Mouse (Mus musculus) midbrain, postnatal 0 days (tissue): ENCODE results near the gene Mrps26. TPM values are rescaled to one million over a fixed set of nuclear protein-coding genes. Genes with fewer than 3 reads are reported as not detected.

ENCODE experiments used
- ATAC-seq: fragments of 200-750 bp; cut with Nextera tagmentation; 2 replicates; pipeline ENCODE4 v1.8.0; 2017; ENCODE audit warnings: moderate number of reproducible peaks, mild to moderate bottlenecking, moderate TSS enrichment, moderate library complexity; ENCODE audit not compliant: low FRiP score
- DNase-seq: peaks from one replicate; pipeline ENCODE4 v3.0.0-alpha.2; 2015; ENCODE audit warnings: low spot score
- H3K27ac ChIP-seq: fragments of 300-500 bp; sonication (generic); 2 replicates; pipeline ENCODE4 v1.5.1; 2014; ENCODE audit warnings: low read depth, mild to moderate bottlenecking, low read length, mixed read lengths
- H3K27me3 ChIP-seq: fragments of 300-500 bp; sonication (generic); 2 replicates; pipeline ENCODE4 v1.6.1; 2014; ENCODE audit warnings: low read length, control low read depth, mixed read lengths; ENCODE audit not compliant: insufficient read depth
- H3K36me3 ChIP-seq: fragments of 300-500 bp; sonication (generic); 2 replicates; pipeline ENCODE4 v1.6.1; 2014; ENCODE audit warnings: low read length, control low read depth, mixed read lengths; ENCODE audit not compliant: insufficient read depth
- H3K4me1 ChIP-seq: fragments of 300-500 bp; sonication (generic); 2 replicates; pipeline ENCODE4 v1.6.1; 2014; ENCODE audit warnings: mild to moderate bottlenecking, control low read depth, antibody characterized with exemption, low read length, mixed read lengths; ENCODE audit not compliant: insufficient read depth
- H3K4me2 ChIP-seq: fragments of 300-500 bp; sonication (generic); 2 replicates; pipeline ENCODE4 v1.6.1; 2014; ENCODE audit warnings: low read depth, mild to moderate bottlenecking, low read length, mixed read lengths; ENCODE audit not compliant: poor library complexity, severe bottlenecking
- H3K4me3 ChIP-seq: fragments of 300-500 bp; sonication (generic); 2 replicates; pipeline ENCODE4 v1.5.1; 2014; ENCODE audit warnings: low read depth, mild to moderate bottlenecking, low read length, moderate library complexity
- H3K9ac ChIP-seq: fragments of 300-500 bp; sonication (generic); replicated peaks from 2 replicates; pipeline ENCODE4 v1.6.1; 2014; ENCODE audit warnings: mild to moderate bottlenecking, low read length, moderate library complexity, mixed read lengths; ENCODE audit not compliant: poor library complexity, severe bottlenecking
- H3K9me3 ChIP-seq: fragments of 300-500 bp; sonication (generic); 2 replicates; pipeline ENCODE4 v1.6.1; 2016; ENCODE audit warnings: low read length, control low read depth
- CTCF ChIP-seq: IDR thresholded peaks from 2 replicates; pipeline ENCODE4 v1.5.1; 2016; ENCODE audit warnings: antibody characterized with exemption, mild to moderate bottlenecking
- whole genome bisulfite sequencing: fragments of 180-500 bp; shearing (Covaris S2); extraction: QIAGEN DNeasy Blood & Tissue Kit; methylation state at CpG from one replicate; pipeline ENCODE4 v1.1.7; 2014; 5-methylcytosine and 5-hydroxymethylcytosine counted together
- microRNA-seq: library from miRNA; unstranded; fragments of <30 nt; microRNA quantifications from one replicate; pipeline ENCODE4, GENCODE M21; 2016; ENCODE audit warnings: borderline number of aligned reads
- polyA plus RNA-seq: library from polyadenylated mRNA; unstranded; fragments of >200 nt; fragmentation: Nextera tagmentation; extraction: Ambion mirVana; gene quantifications from 2 replicates; pipeline ENCODE4 v1.2.1, GENCODE M21; 2015
- total RNA-seq: library from RNA; depleted of rRNA; stranded (reverse); fragments of >200 nt; gene quantifications from 2 replicates; pipeline ENCODE4 v1.2.3, GENCODE M21; 2014; rRNA removed

Mrps26 gene
- total and polyA plus RNA-seq, 2 experiments from 2014 or later = 60.5 to 128 TPM

DNA sequence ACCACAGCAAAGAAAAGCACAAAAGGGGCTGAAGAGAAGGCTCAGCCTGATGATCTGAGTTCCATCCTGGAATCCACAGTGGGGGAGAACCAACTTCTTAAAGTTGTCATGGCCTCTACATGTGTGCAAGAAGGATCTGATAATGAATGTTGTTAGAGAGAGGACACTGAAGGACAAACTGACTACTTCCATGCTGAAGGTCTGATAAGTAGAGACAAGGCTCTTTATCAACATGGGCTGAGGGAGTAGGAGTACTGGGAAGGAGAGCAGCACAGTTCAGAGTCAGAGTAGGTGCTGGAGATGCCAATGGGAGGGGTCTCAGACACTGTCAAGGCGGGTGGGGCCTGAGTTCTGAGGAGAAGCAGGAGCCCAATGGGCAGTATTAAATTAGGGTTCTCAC is 32.1 kb downstream of the Mrps26 start:
- ATAC-seq (no peak), DNase-seq (no peak)
- Histone ChIP-seq H3K9ac (no peak overlapping the region), H3K27ac (no peak overlapping the region), H3K4me1 (no peaks in the 10 kb centered on the region), H3K36me3 (peaks cover 49% of the 10 kb centered on the region), H3K9me3 (no peaks in the 10 kb centered on the region), H3K27me3 (no peaks in the 10 kb centered on the region), H3K4me2 (no peak overlapping the region), H3K4me3 (no peak overlapping the region)
- TF ChIP-seq CTCF = no peak
- 71% methylated on average over 1 of the region's 1 CpGs for WGBS

DNA sequence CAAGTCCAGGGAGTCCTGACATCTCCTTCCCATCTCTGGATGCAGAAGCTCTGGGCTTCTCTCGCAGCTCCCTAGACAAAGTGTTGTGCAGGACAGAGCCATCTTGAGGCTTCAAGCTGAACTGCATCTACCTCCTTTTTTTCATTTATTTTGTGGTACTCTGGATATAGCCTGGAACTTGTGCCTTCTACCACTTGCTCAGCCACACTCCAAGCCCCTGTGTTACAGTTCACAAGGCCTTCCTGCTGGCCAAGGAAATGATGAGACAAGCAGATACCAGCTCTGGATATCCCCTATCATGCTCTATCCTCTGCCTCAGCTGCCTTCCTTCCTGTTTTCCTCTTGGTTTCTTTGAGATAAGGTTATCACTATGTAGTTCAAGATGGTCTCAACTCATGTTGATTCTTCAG is 34.1 kb downstream of the Mrps26 start:
- ATAC-seq = peak; percentile 52
- no peak overlapping the region for H3K27ac ChIP-seq
- TF ChIP-seq CTCF = peak; percentile 79
- H3K4me1 ChIP-seq = no peaks in the 10 kb centered on the region
- no peaks in the 10 kb centered on the region for H3K27me3 ChIP-seq
- peak; percentile 64 for DNase-seq
- no peak overlapping the region for H3K9ac ChIP-seq
- no peak overlapping the region for H3K4me2 ChIP-seq
- H3K4me3 ChIP-seq = no peak overlapping the region
- whole genome bisulfite sequencing = 9% methylated on average over 1 of the region's 1 CpGs
- peaks cover 45% of the 10 kb centered on the region for H3K36me3 ChIP-seq
- no peaks in the 10 kb centered on the region for H3K9me3 ChIP-seq

DNA sequence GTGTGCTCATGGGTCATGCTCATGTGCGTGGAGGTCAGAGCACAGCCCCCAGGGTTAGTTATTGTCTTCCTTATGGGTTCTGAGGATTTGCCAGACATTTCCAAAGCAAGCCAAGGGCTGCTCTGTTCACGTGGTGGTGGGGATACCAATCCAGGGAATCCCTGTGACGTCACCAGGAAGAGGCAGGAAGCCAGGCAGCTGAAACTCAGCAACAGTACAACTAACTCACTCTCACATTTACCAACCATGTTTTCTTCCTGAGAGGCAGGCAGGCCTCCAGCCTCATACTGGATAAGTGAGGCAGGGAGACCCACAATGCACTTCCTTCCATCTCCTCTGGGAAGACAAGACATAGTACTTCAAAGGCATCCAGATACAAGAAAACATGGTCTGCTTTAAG is 34.9 kb downstream of the Mrps26 start:
- no peak for TF ChIP-seq CTCF
- Histone ChIP-seq H3K27me3 (no peaks in the 10 kb centered on the region), H3K36me3 (peaks cover 47% of the 10 kb centered on the region), H3K27ac (no peak overlapping the region), H3K4me3 (no peak overlapping the region), H3K4me1 (no peaks in the 10 kb centered on the region), H3K4me2 (no peak overlapping the region), H3K9ac (no peak overlapping the region), H3K9me3 (no peaks in the 10 kb centered on the region)
- ATAC-seq = no peak
- 73% methylated on average over 3 of the region's 3 CpGs for WGBS
- no peak for DNase-seq

DNA sequence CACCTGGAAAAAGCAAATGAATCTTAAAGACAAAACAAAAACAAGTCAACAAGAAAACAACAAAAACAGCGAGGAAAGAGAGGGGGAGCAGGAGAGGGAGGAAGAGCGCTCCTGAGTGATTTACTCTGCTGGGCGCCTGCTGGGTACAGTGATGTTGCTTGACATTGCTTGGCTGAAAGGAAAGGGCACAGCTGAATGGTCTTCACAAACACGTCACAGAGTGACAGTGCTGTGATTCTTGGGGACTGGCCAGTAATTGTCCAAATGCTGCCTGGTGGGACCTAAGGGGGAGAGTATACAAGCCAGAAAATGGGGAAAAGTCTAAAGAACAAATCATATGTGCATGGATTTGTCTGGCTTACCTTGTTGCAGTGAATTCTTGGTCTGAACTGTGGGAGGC is 38.7 kb downstream of the Mrps26 start:
- DNase-seq = no peak
- 86% methylated on average over 4 of the region's 4 CpGs for WGBS
- ATAC-seq = no peak
- Histone ChIP-seq H3K27me3 (no peaks in the 10 kb centered on the region), H3K4me3 (no peak overlapping the region), H3K27ac (no peak overlapping the region), H3K4me2 (no peak overlapping the region), H3K9ac (no peak overlapping the region), H3K9me3 (no peaks in the 10 kb centered on the region), H3K4me1 (no peaks in the 10 kb centered on the region), H3K36me3 (peaks cover 36% of the 10 kb centered on the region)
- TF ChIP-seq CTCF = no peak

DNA sequence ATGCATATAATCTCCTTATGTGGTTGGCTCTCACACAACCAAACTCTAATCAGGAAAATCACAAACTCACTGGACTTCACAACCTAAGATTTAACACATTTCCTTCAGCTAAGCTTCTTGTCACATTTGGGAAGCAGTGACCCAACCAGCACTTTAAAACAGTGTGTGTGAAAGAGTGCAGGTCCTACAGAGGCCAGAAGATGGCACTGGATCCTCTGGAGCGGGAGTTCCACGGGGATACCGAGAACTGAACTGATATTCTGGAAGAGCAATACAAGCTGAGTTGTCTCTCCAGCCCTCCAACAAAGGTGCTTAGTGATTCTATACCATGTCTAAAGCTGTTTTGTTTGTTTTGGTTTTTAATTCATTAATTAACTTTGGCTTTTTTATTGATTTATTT is 49.5 kb downstream of the Mrps26 start:
- Histone ChIP-seq H3K27me3 (no peaks in the 10 kb centered on the region), H3K4me3 (no peak overlapping the region), H3K9me3 (no peaks in the 10 kb centered on the region), H3K9ac (no peak overlapping the region), H3K27ac (no peak overlapping the region), H3K36me3 (peaks cover 24% of the 10 kb centered on the region), H3K4me1 (no peaks in the 10 kb centered on the region), H3K4me2 (no peak overlapping the region)
- ATAC-seq (no peak), DNase-seq (peak; percentile 17)
- peak; percentile 53 for TF ChIP-seq CTCF
- WGBS = 71% methylated on average over 3 of the region's 3 CpGs

Small RNA genes within 50 kb of the gene (microRNA-seq; reads per million reads assigned to microRNA genes)
- gene Gm23876 = not detected

Other genes with a start within 250 kb of the Mrps26 start
- 25.4 and 26.2 TPM in 2 replicates for gene Cpxm1, start 166.2 kb upstream of the Mrps26 start, total RNA-seq
- gene Cpxm1, start 166.2 kb upstream of the Mrps26 start, polyA plus RNA-seq = 32.4 and 35.3 TPM in 2 replicates
- gene Gm28372, start 158.5 kb upstream of the Mrps26 start, total RNA-seq = not detected in 2 replicates
- 0.15 TPM in 1 of 2 replicates, not detected in the other for gene Gm28372, start 158.5 kb upstream of the Mrps26 start, polyA plus RNA-seq
- not detected in 2 replicates for gene 1700020A23Rik, start 158.5 kb upstream of the Mrps26 start, total RNA-seq
- 0.93 TPM in 1 of 2 replicates, not detected in the other for gene 1700020A23Rik, start 158.5 kb upstream of the Mrps26 start, polyA plus RNA-seq
- gene Tmem239, start 157.3 kb upstream of the Mrps26 start, total RNA-seq = not detected in 2 replicates
- 0.12 TPM in 1 of 2 replicates, not detected in the other for gene Tmem239, start 157.3 kb upstream of the Mrps26 start, polyA plus RNA-seq
- gene Vps16, start 139.4 kb upstream of the Mrps26 start, total RNA-seq = 81.2 and 83.6 TPM in 2 replicates
- 86.6 and 89.9 TPM in 2 replicates for gene Vps16, start 139.4 kb upstream of the Mrps26 start, polyA plus RNA-seq
- 27.5 and 28.8 TPM in 2 replicates for gene Pced1a, start 139.0 kb upstream of the Mrps26 start, total RNA-seq
- gene Pced1a, start 139.0 kb upstream of the Mrps26 start, polyA plus RNA-seq = 12.0 and 12.3 TPM in 2 replicates
- 120 and 147 TPM in 2 replicates for gene Ptpra, start 113.5 kb upstream of the Mrps26 start, total RNA-seq
- gene Ptpra, start 113.5 kb upstream of the Mrps26 start, polyA plus RNA-seq = 139 and 144 TPM in 2 replicates
- 0.94 and 2.5 TPM in 2 replicates for gene Oxt, start 12.4 kb downstream of the Mrps26 start, total RNA-seq
- 5.0 and 24.0 TPM in 2 replicates for gene Oxt, start 12.4 kb downstream of the Mrps26 start, polyA plus RNA-seq
- 10.7 and 12.2 TPM in 2 replicates for gene Avp, start 18.8 kb downstream of the Mrps26 start, total RNA-seq
- 145 and 317 TPM in 2 replicates for gene Avp, start 18.8 kb downstream of the Mrps26 start, polyA plus RNA-seq
- 7.9 and 8.4 TPM in 2 replicates for gene Fastkd5, start 66.3 kb downstream of the Mrps26 start, total RNA-seq
- 5.9 and 7.4 TPM in 2 replicates for gene Fastkd5, start 66.3 kb downstream of the Mrps26 start, polyA plus RNA-seq
- gene Ubox5, start 66.3 kb downstream of the Mrps26 start, total RNA-seq = 6.0 and 6.8 TPM in 2 replicates
- gene Ubox5, start 66.3 kb downstream of the Mrps26 start, polyA plus RNA-seq = 5.1 and 5.5 TPM in 2 replicates
- gene Lzts3, start 79.1 kb downstream of the Mrps26 start, total RNA-seq = 65.9 and 76.6 TPM in 2 replicates
- gene Lzts3, start 79.1 kb downstream of the Mrps26 start, polyA plus RNA-seq = 14.2 and 18.8 TPM in 2 replicates
- gene Ddrgk1, start 100.9 kb downstream of the Mrps26 start, total RNA-seq = 24.4 and 36.0 TPM in 2 replicates
- gene Ddrgk1, start 100.9 kb downstream of the Mrps26 start, polyA plus RNA-seq = 88.6 and 90.4 TPM in 2 replicates
- gene Itpa, start 103.9 kb downstream of the Mrps26 start, total RNA-seq = 140 and 160 TPM in 2 replicates
- gene Itpa, start 103.9 kb downstream of the Mrps26 start, polyA plus RNA-seq = 126 and 130 TPM in 2 replicates
- 0.16 and 0.33 TPM in 2 replicates for gene Slc4a11, start 133.8 kb downstream of the Mrps26 start, total RNA-seq
- 0.42 and 0.56 TPM in 2 replicates for gene Slc4a11, start 133.8 kb downstream of the Mrps26 start, polyA plus RNA-seq